Mouse (Mus musculus): ENCODE results near the gene Arf1. TPM values are rescaled to one million over a fixed set of nuclear protein-coding genes. Genes with fewer than 3 reads are reported as not detected.

Gene Arf1
- polyA plus RNA-seq (2011; ENCODE audit: insufficient read depth, insufficient read length, low read depth, missing spikeins): 375 and 376 TPM in 2 replicates

DNA sequence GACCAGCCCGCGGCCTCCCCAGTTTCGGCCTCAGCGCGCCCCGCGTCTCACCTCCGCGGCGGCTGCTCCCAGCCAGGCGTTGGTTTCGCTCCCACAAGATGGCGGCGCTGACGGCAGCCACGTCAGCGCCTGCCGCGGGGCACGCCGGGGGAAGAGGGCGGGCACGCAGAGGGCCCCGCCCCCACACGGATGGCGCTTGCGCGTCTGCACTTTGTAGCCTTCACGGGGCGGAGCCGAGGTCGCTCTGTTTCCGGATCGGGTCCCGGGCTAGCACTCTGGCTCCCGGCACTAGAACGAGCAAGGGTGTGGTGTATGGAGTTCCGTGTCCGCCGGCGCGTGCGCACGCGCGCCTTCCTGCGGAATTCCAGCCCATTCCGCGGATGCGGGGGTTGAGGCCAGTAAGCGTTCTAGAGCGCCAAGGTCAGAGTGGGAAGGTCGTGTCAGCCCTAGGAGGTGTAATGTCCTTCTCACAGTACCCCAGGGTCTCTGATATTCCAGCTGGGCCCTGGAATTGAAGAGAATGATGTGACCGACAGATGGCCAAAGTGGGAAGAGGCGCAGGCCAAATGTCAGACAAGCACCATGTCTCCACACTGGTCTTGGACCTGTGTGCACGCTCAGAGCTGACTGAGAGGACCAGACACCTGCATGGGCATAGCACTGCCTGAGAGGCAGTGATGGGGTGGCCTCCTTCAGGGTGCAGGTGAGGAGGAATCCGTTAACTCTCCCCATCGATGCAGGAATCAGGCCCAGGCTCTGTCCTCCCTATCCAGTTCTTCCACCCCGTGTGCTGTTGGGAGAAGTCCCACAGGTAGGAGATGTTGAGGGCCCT is at the start of gene Arf1:
Gene Arf1 (minus strand): TSS at position 149 of the 832 bp plus-strand sequence.
- peak within 1 kb of the TSS; percentile 92 for H3K4me3 ChIP-seq (ENCODE audit: low read depth, low read length)
- H3K36me3 ChIP-seq (ENCODE audit: control insufficient read depth, insufficient read depth, low read length, poor library complexity, severe bottlenecking): 0 out of 2 replicates have a peak, but pooled peaks cover 5% of the 10 kb centered on the region
- peaks cover 5% of the 10 kb centered on the region for H3K4me1 ChIP-seq (ENCODE audit: control insufficient read depth, insufficient read depth, low read length)
- TF ChIP-seq CTCF (IDR thresholded peaks at IDR 0.05; ENCODE audit: low read depth, low read length) (no peak), POLR2A (IDR thresholded peaks at IDR 0.05; ENCODE audit: insufficient read depth, low read length) (peak; percentile 55), EP300 (IDR thresholded peaks at IDR 0.05; ENCODE audit: insufficient read depth, low read depth, low read length) (no peak)
- H3K27ac ChIP-seq (ENCODE audit: insufficient read depth, low read length): peak within 1 kb of the TSS; percentile 57
- no peaks in the 10 kb centered on the region for H3K27me3 ChIP-seq (ENCODE audit: control insufficient read depth, insufficient read depth, low read length, poor library complexity, severe bottlenecking)
- no peaks in the 10 kb centered on the region for H3K9me3 ChIP-seq (replicated peaks; ENCODE audit: control insufficient read depth, insufficient read depth, low read length, poor library complexity, severe bottlenecking)
- peak within 1 kb of the TSS; percentile 99 for H3K9ac ChIP-seq (ENCODE audit: low read depth, poor library complexity, severe bottlenecking)

DNA sequence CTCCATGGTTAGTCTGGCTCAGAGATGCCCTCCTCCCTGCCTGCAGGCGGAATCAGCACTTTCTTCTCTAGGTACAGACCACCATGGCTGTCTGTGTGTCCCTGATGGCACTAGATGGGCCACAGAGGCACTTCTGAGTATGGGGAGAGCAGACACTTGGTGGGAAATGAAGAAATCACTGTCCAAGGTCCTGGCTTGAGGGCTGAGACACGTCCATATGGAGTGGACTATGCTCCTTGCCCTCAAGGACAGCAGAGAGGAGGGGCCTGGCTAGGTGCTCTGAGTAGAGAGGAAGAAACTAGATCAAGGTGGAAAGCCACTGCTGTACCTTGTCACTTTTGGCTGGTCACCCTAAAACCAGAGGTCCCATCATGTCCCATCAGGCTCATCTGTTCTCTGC is 48.8 kb upstream of the Arf1 start:
- Histone ChIP-seq H3K4me1 (ENCODE audit: control insufficient read depth, insufficient read depth, low read length) (peaks cover 5% of the 10 kb centered on the region), H3K4me3 (ENCODE audit: low read depth, low read length) (no peak overlapping the region), H3K27ac (ENCODE audit: insufficient read depth, low read length) (no peak overlapping the region), H3K27me3 (ENCODE audit: control insufficient read depth, insufficient read depth, low read length, poor library complexity, severe bottlenecking) (no peaks in the 10 kb centered on the region), H3K36me3 (ENCODE audit: control insufficient read depth, insufficient read depth, low read length, poor library complexity, severe bottlenecking) (no peaks in the 10 kb centered on the region), H3K9me3 (replicated peaks; ENCODE audit: control insufficient read depth, insufficient read depth, low read length, poor library complexity, severe bottlenecking) (no peaks in the 10 kb centered on the region), H3K9ac (ENCODE audit: low read depth, poor library complexity, severe bottlenecking) (no peak overlapping the region)
- no peak for TF ChIP-seq EP300 (IDR thresholded peaks at IDR 0.05; ENCODE audit: insufficient read depth, low read depth, low read length)
- TF ChIP-seq POLR2A (IDR thresholded peaks at IDR 0.05; ENCODE audit: insufficient read depth, low read length): no peak
- TF ChIP-seq CTCF (IDR thresholded peaks at IDR 0.05; ENCODE audit: low read depth, low read length): no peak

GRCm38 (mm10) chr11:59274184-59274583 is 46.1 kb upstream of the Arf1 start:
- TF ChIP-seq EP300 (IDR thresholded peaks at IDR 0.05; ENCODE audit: insufficient read depth, low read depth, low read length): no peak
- TF ChIP-seq POLR2A (IDR thresholded peaks at IDR 0.05; ENCODE audit: insufficient read depth, low read length): no peak
- TF ChIP-seq CTCF (IDR thresholded peaks at IDR 0.05; ENCODE audit: low read depth, low read length): no peak
- Histone ChIP-seq H3K36me3 (ENCODE audit: control insufficient read depth, insufficient read depth, low read length, poor library complexity, severe bottlenecking) (no peaks in the 10 kb centered on the region), H3K4me3 (ENCODE audit: low read depth, low read length) (no peak overlapping the region), H3K27me3 (ENCODE audit: control insufficient read depth, insufficient read depth, low read length, poor library complexity, severe bottlenecking) (no peaks in the 10 kb centered on the region), H3K9ac (ENCODE audit: low read depth, poor library complexity, severe bottlenecking) (no peak overlapping the region), H3K27ac (ENCODE audit: insufficient read depth, low read length) (no peak overlapping the region), H3K4me1 (ENCODE audit: control insufficient read depth, insufficient read depth, low read length) (no peaks in the 10 kb centered on the region), H3K9me3 (replicated peaks; ENCODE audit: control insufficient read depth, insufficient read depth, low read length, poor library complexity, severe bottlenecking) (no peaks in the 10 kb centered on the region)

DNA sequence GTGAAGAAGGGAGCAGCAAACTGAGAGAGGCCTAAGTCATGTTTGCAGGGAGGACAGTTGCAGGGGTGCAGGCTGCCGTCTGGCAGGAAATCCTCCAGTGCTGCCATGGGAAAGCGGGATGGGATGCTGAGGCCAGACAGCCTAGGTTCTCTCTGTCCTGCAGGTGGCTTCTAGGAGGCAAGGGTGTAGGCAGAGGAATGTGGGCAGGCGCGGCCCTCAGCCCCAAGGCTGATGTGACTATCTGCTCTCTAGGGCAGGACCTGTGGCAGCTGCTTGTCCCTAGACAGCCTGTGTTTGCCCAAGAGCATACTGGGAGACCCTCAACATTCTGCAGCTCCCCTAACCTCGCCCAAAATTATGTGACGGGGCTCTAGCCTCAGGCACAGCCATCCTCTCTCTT is 38.7 kb upstream of the Arf1 start:
- no peak for TF ChIP-seq CTCF (IDR thresholded peaks at IDR 0.05; ENCODE audit: low read depth, low read length)
- TF ChIP-seq EP300 (IDR thresholded peaks at IDR 0.05; ENCODE audit: insufficient read depth, low read depth, low read length): no peak
- TF ChIP-seq POLR2A (IDR thresholded peaks at IDR 0.05; ENCODE audit: insufficient read depth, low read length): no peak
- Histone ChIP-seq H3K27me3 (ENCODE audit: control insufficient read depth, insufficient read depth, low read length, poor library complexity, severe bottlenecking) (0 out of 2 replicates have a peak, but pooled peaks cover 3% of the 10 kb centered on the region), H3K9me3 (replicated peaks; ENCODE audit: control insufficient read depth, insufficient read depth, low read length, poor library complexity, severe bottlenecking) (no peaks in the 10 kb centered on the region), H3K9ac (ENCODE audit: low read depth, poor library complexity, severe bottlenecking) (no peak overlapping the region), H3K27ac (ENCODE audit: insufficient read depth, low read length) (no peak overlapping the region), H3K4me1 (ENCODE audit: control insufficient read depth, insufficient read depth, low read length) (peaks cover 2% of the 10 kb centered on the region), H3K4me3 (ENCODE audit: low read depth, low read length) (no peak overlapping the region), H3K36me3 (ENCODE audit: control insufficient read depth, insufficient read depth, low read length, poor library complexity, severe bottlenecking) (no peaks in the 10 kb centered on the region)

- Histone ChIP-seq H3K27ac (ENCODE audit: insufficient read depth, low read length) (no peak overlapping the region), H3K27me3 (ENCODE audit: control insufficient read depth, insufficient read depth, low read length, poor library complexity, severe bottlenecking) (0 out of 2 replicates have a peak, but pooled peaks cover 3% of the 10 kb centered on the region), H3K4me3 (ENCODE audit: low read depth, low read length) (no peak overlapping the region), H3K9ac (ENCODE audit: low read depth, poor library complexity, severe bottlenecking) (no peak overlapping the region), H3K4me1 (ENCODE audit: control insufficient read depth, insufficient read depth, low read length) (peaks cover 2% of the 10 kb centered on the region), H3K36me3 (ENCODE audit: control insufficient read depth, insufficient read depth, low read length, poor library complexity, severe bottlenecking) (no peaks in the 10 kb centered on the region), H3K9me3 (replicated peaks; ENCODE audit: control insufficient read depth, insufficient read depth, low read length, poor library complexity, severe bottlenecking) (no peaks in the 10 kb centered on the region)
- TF ChIP-seq POLR2A (IDR thresholded peaks at IDR 0.05; ENCODE audit: insufficient read depth, low read length): no peak
- TF ChIP-seq CTCF (IDR thresholded peaks at IDR 0.05; ENCODE audit: low read depth, low read length): no peak
- TF ChIP-seq EP300 (IDR thresholded peaks at IDR 0.05; ENCODE audit: insufficient read depth, low read depth, low read length): peak; percentile 58; the same call in 1 of the 2 replicates
Observed at GRCm38 (mm10) chr11:59265154-59265813, 37.2 kb upstream of the Arf1 start.

Data from ES-Bruce4 (cell line).